In the genomic region with DNA sequence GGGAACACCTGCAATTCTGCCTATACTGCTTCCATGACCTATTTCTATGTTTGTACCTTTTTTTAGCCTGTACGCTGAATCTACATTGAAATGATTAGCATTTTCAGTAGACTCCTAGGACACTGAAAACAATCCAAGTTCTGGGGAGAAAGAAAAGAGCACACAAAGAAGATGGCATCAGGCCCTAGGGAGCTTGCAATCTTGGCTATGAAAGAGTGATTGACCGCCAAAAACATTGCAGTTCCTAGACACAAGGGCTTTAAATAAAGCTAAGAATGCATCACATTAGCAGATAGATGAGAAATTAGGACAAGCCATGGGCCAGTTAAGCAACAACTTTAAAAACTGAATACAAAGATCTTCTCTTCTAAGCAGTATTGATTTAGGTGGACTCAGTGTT, we compare ENCODE assay signal across 13 mouse cellular contexts.
DNase-seq lines count a peak whose midpoint lies in the region.
"Had no signal": no experiment of that assay in that cellular context is flagged by ENCODE, and none has a peak within 500 bp of the region (broad histone marks: within the 10 kb centered on the region; RNA-seq: fewer than 3 reads in every experiment).

No protein-coding gene starts in this region.

- peak; percentile 7 for DNase-seq in cerebellum, adult 9-10 months
- DNase-seq in cerebellum, adult 9-11 months = no peak
- peak; percentile 2 to 9 for DNase-seq in frontal cortex, adult 2 months (ENCODE audit: extremely low spot score in 1 of 2, low spot score in 1 of 2)
- DNase-seq in frontal cortex, postnatal 10 days (ENCODE audit: low spot score in 2 of 2) = no peak
- DNase-seq in layer of hippocampus, adult 9-11 months = peak; percentile 1
- no peak for DNase-seq in layer of hippocampus, postnatal 25 days (ENCODE audit: extremely low spot score in 1 of 2, low spot score in 1 of 2)
- peak; percentile 49 for DNase-seq in brain, adult 2 months (ENCODE audit: low read depth, low spot score)
- no peak for DNase-seq in thymus, postnatal 4 days
- DNase-seq: adrenal gland, postnatal 10 days; heart, postnatal 14 days; kidney, adult 18-20 months; right cerebral cortex, postnatal 25 days; thymus, adult 2 months had no signal

Comparison
In these comparisons a context has a peak if more than half of its experiments do, and no peak if none do; other contexts are left out.
1. DNase-seq: peak in cerebellum, adult 9-10 months (single experiment), frontal cortex, adult 2 months (2 of 2), layer of hippocampus, adult 9-11 months (single experiment) and brain, adult 2 months (single experiment); none in cerebellum, adult 9-11 months (single experiment), frontal cortex, postnatal 10 days (0 of 2), layer of hippocampus, postnatal 25 days (0 of 2) and thymus, postnatal 4 days (single experiment).